Mouse (Mus musculus): ENCODE measurements around the gene Fsd2.

DNA sequence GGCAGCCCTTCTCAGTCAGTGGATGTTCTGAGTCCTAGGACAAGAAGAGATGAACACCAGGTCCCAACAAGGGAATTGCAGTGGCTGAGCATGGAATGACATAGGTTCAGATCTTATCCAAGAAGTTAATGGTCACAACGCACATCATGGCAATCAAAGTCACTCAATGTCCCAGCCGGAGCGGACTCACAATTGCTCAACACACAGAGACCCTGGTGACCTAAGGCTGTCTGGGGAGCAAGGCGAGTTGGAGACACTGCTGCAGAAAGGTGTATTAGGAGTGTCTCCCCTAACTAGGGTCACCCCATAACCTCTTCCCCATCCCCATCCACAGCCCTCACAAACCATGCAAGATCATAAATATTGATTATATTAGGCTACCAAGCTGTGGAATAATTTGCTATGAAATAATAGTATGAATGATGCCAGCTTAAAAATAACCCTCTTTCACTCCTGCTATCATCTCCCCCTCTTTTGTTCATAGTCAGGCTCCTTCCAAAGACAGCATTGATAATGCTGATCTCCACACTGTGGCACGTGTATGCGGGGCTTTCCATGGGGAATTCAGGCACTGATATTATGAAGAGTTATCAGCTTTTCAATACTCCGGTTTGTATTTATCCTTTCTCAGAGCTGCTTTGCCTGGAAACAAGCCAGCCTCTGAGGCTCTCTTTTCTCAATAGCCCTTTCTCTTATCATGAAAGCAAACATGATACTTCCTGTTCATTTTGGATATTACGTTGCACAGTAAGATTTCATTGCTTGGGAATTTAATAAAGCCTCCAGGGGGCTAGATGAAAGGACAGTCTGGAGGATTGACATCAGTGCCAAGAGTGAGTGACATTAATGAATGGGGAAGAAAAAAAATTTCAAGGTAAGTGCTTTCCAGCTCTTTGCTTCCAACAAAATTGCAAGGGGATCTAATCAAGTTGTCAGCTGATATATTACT lies 6.4 kb downstream of the Fsd2 start:
- TF ChIP-seq CTCF (conservative IDR thresholded peaks at IDR 0.05 in 1 of 2, IDR thresholded peaks at IDR 0.05 in 1 of 2; ENCODE audit: low read depth in 2 of 2, low read length in 2 of 2) (no peak), SIN3A (IDR thresholded peaks at IDR 0.05; ENCODE audit: low read length) (no peak)

All from CH12.LX (cell line).